Mouse (Mus musculus): ENCODE results near the gene Man1a2. TPM values are rescaled to one million over a fixed set of nuclear protein-coding genes. Genes with fewer than 3 reads are reported as not detected.

Man1a2 gene
- total and polyA plus RNA-seq, 2 experiments from 2014 or later = 17.7 to 35.0 TPM

DNA sequence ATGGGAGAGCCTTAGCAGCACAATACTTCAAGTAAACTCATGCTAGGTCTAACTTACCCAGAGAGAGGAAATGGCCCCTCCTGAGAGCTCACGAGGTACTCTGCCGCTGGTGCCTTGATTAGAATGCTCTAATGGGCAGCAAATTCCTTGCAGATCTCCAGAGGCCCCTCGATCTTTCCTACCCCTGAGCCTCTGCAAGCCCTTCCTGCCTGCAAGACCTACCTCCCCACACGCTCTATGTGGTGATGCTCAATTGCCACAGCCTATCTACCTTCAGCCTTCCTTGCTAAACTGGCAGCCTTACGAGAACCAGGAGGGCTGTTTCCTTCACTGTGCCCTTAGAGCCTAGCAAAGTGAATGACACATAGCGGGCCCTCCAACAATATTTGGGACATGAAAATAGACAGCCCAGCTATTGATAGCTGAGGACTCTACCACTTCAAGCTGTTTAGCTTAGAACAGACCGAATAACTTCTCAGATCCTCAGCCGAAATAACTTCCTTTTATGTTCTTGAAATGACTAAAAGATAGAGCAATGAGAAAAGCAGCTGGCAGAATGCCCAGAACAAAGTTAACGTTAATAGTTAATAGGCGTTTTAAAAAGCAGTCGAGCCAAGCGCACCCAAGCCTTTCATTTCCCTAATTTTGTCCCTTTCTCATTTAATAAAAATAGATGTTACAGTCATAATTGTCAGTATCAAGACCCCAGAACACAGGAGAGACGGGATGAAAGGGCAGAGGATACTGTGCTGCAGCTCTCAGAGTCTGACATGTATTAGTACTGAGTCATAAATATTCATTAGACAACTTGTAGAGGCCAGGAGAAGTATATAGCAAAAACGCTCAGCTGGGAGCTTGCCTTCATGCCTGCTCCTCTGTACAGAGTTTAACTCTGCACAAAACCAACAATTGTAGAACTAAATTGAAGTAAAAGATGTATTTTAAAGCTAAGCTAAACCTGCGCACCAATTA lies 17.9 kb upstream of the Man1a2 start:
- ATAC-seq (ENCODE audit: insufficient read depth, low read depth) (peak; percentile 24; the same call in 1 of the 2 replicates), DNase-seq (ENCODE audit: low spot score) (no peak)
- Histone ChIP-seq H3K4me2 (ENCODE audit: low read depth, low read length) (peak overlapping the region; percentile 3; the same call in 1 of the 2 replicates), H3K36me3 (replicated peaks; ENCODE audit: control insufficient read depth, insufficient read depth, low read length) (no peaks in the 10 kb centered on the region), H3K9ac (replicated peaks; ENCODE audit: low read depth, low read length) (no peak overlapping the region), H3K4me3 (ENCODE audit: low read depth, low read length) (no peak overlapping the region), H3K27ac (ENCODE audit: low read depth) (peak overlapping the region; percentile 43; the same call in 1 of the 2 replicates), H3K9me3 (replicated peaks; ENCODE audit: control insufficient read depth, low read length) (no peaks in the 10 kb centered on the region), H3K4me1 (ENCODE audit: control insufficient read depth, insufficient read depth) (peaks cover 9% of the 10 kb centered on the region), H3K27me3 (ENCODE audit: control insufficient read depth, insufficient read depth, low read length) (no peaks in the 10 kb centered on the region)
- 18% methylated on average over 15 of the region's 15 CpGs for WGBS
- TF ChIP-seq EP300 (IDR thresholded peaks at IDR 0.05; ENCODE audit: low read depth) (no peak), CTCF (IDR thresholded peaks at IDR 0.05; ENCODE audit: low read depth) (no peak)

GRCm38 (mm10) chr3:100688747-100689146 lies 3.4 kb upstream of the Man1a2 start:
- WGBS = 52% methylated on average over 6 of the region's 6 CpGs
- Histone ChIP-seq H3K36me3 (replicated peaks; ENCODE audit: control insufficient read depth, insufficient read depth, low read length) (no peaks in the 10 kb centered on the region), H3K27me3 (ENCODE audit: control insufficient read depth, insufficient read depth, low read length) (no peaks in the 10 kb centered on the region), H3K27ac (ENCODE audit: low read depth) (no peak overlapping the region), H3K4me2 (ENCODE audit: low read depth, low read length) (no peak overlapping the region), H3K4me3 (ENCODE audit: low read depth, low read length) (no peak overlapping the region), H3K4me1 (ENCODE audit: control insufficient read depth, insufficient read depth) (0 out of 2 replicates have a peak, but pooled peaks cover 7% of the 10 kb centered on the region), H3K9ac (replicated peaks; ENCODE audit: low read depth, low read length) (no peak overlapping the region), H3K9me3 (replicated peaks; ENCODE audit: control insufficient read depth, low read length) (no peaks in the 10 kb centered on the region)
- no peak for ATAC-seq (ENCODE audit: insufficient read depth, low read depth)
- DNase-seq (ENCODE audit: low spot score) = no peak
- TF ChIP-seq EP300 (IDR thresholded peaks at IDR 0.05; ENCODE audit: low read depth) (no peak), CTCF (IDR thresholded peaks at IDR 0.05; ENCODE audit: low read depth) (no peak)

- ATAC-seq (ENCODE audit: insufficient read depth, low read depth) = no peak
- H3K27me3 ChIP-seq (ENCODE audit: control insufficient read depth, insufficient read depth, low read length) = no peaks in the 10 kb centered on the region
- DNase-seq (ENCODE audit: low spot score) = no peak
- H3K4me1 ChIP-seq (ENCODE audit: control insufficient read depth, insufficient read depth) = 0 out of 2 replicates have a peak, but pooled peaks cover 17% of the 10 kb centered on the region
- H3K4me2 ChIP-seq (ENCODE audit: low read depth, low read length) = no peak overlapping the region
- H3K27ac ChIP-seq (ENCODE audit: low read depth) = no peak overlapping the region
- no peak overlapping the region for H3K9ac ChIP-seq (replicated peaks; ENCODE audit: low read depth, low read length)
- no peak for TF ChIP-seq CTCF (IDR thresholded peaks at IDR 0.05; ENCODE audit: low read depth)
- TF ChIP-seq EP300 (IDR thresholded peaks at IDR 0.05; ENCODE audit: low read depth) = no peak
- no peak overlapping the region for H3K4me3 ChIP-seq (ENCODE audit: low read depth, low read length)
- 93% methylated on average over 8 of the region's 8 CpGs for WGBS
- no peaks in the 10 kb centered on the region for H3K36me3 ChIP-seq (replicated peaks; ENCODE audit: control insufficient read depth, insufficient read depth, low read length)
- no peaks in the 10 kb centered on the region for H3K9me3 ChIP-seq (replicated peaks; ENCODE audit: control insufficient read depth, low read length)
These were observed 1.5 kb upstream of the Man1a2 start for GRCm38 (mm10) chr3:100686756-100687155.

- Histone ChIP-seq H3K4me2 (ENCODE audit: low read depth, low read length) (peak overlapping the region; percentile 71), H3K27me3 (ENCODE audit: control insufficient read depth, insufficient read depth, low read length) (no peaks in the 10 kb centered on the region), H3K36me3 (replicated peaks; ENCODE audit: control insufficient read depth, insufficient read depth, low read length) (no peaks in the 10 kb centered on the region), H3K4me3 (ENCODE audit: low read depth, low read length) (peak overlapping the region; percentile 85), H3K9me3 (replicated peaks; ENCODE audit: control insufficient read depth, low read length) (no peaks in the 10 kb centered on the region), H3K4me1 (ENCODE audit: control insufficient read depth, insufficient read depth) (peaks cover 24% of the 10 kb centered on the region; the same call in 1 of the 2 replicates), H3K9ac (replicated peaks; ENCODE audit: low read depth, low read length) (peak overlapping the region; percentile 95), H3K27ac (ENCODE audit: low read depth) (peak overlapping the region; percentile 98)
- ATAC-seq (ENCODE audit: insufficient read depth, low read depth) (peak; percentile 85), DNase-seq (ENCODE audit: low spot score) (peak; percentile 57)
- WGBS = under 1% methylated on average over 45 of the region's 77 CpGs
- TF ChIP-seq EP300 (IDR thresholded peaks at IDR 0.05; ENCODE audit: low read depth) (no peak), CTCF (IDR thresholded peaks at IDR 0.05; ENCODE audit: low read depth) (no peak)
These were observed 564 bp upstream of the Man1a2 start for GRCm38 (mm10) chr3:100685763-100686370.

DNA sequence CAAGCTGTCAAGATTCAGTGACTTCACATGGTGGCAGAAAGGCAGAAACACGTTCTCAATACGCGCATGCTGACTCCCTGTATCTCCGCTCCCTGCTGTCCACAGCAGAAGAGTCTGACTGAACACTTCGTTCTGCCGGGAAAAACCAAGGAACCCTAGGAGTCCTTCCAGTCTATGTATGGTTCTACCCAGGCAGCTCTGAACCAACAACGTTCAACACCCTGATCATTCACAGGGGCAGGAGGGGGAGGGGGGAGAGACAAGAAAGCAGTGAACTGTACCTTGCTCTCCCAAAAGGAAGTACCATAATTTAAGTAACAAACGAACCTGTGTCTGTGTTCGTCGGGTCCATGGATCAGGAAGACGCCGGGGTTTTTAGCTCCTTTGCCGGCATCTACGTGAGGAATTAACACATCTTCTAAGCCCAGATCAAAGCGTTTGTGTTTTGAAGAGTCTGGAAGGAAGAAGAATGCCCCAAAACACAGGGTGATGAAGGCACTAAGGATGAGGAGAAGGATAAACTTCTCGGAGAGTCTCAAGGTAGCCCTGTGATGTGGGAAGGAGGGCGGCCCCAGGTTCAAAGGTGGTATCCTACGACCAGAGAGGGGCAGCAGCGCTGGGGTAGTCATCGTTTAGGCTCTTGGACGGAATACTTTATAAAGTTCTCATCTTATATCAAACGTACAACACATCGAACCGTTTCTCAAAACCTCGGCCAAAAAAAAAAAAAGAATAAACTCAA lies 898 bp downstream of the Man1a2 start:
- H3K4me1 ChIP-seq (ENCODE audit: control insufficient read depth, insufficient read depth) = peaks cover 29% of the 10 kb centered on the region
- H3K9ac ChIP-seq (replicated peaks; ENCODE audit: low read depth, low read length) = peak overlapping the region; percentile 95
- H3K9me3 ChIP-seq (replicated peaks; ENCODE audit: control insufficient read depth, low read length) = no peaks in the 10 kb centered on the region
- TF ChIP-seq EP300 (IDR thresholded peaks at IDR 0.05; ENCODE audit: low read depth) (no peak), CTCF (IDR thresholded peaks at IDR 0.05; ENCODE audit: low read depth) (no peak)
- DNase-seq (ENCODE audit: low spot score) (peak; percentile 51), ATAC-seq (ENCODE audit: insufficient read depth, low read depth) (no peak)
- no peaks in the 10 kb centered on the region for H3K36me3 ChIP-seq (replicated peaks; ENCODE audit: control insufficient read depth, insufficient read depth, low read length)
- no peaks in the 10 kb centered on the region for H3K27me3 ChIP-seq (ENCODE audit: control insufficient read depth, insufficient read depth, low read length)
- 0% methylated on average over 25 of the region's 25 CpGs for WGBS
- peak overlapping the region; percentile 98 for H3K27ac ChIP-seq (ENCODE audit: low read depth)
- peak overlapping the region; percentile 71 for H3K4me2 ChIP-seq (ENCODE audit: low read depth, low read length)
- peak overlapping the region; percentile 85 for H3K4me3 ChIP-seq (ENCODE audit: low read depth, low read length)

Measured in heart, postnatal 0 days (tissue).